10 mouse cellular contexts compared by ENCODE assay signal in genomic region chr15:97789761-97790505, GRCm38 (mm10). TPM values are rescaled to one million over a fixed set of nuclear protein-coding genes. Genes with fewer than 3 reads are reported as not detected.
DNase-seq lines count a peak whose midpoint lies in the region; ATAC-seq and TF ChIP-seq lines count a peak whose summit lies in the region.
"Had no signal": no experiment of that assay in that cellular context is flagged by ENCODE, and none has a peak within 500 bp of the region (broad histone marks: within the 10 kb centered on the region; RNA-seq: fewer than 3 reads in every experiment).

No protein-coding gene starts in this region.

- H3K27ac ChIP-seq in intestine, postnatal 0 days (ENCODE audit: low read depth, low read length): no peak overlapping the region
- no peak overlapping the region for H3K27ac ChIP-seq in intestine, embryonic 15.5 days
- H3K27ac ChIP-seq in embryonic facial prominence, embryonic 10.5 days (replicated peaks): no peak overlapping the region
- H3K27ac ChIP-seq in limb, embryonic 10.5 days: no peak overlapping the region
- H3K27ac ChIP-seq: embryonic facial prominence, embryonic 15.5 days had no signal

- WGBS in intestine, postnatal 0 days: 57% methylated on average over 20 of the region's 20 CpGs
- 60% methylated on average over 20 of the region's 20 CpGs for WGBS in intestine, embryonic 15.5 days
- WGBS in embryonic facial prominence, embryonic 10.5 days: 58% methylated on average over 20 of the region's 20 CpGs
- WGBS in limb, embryonic 10.5 days: 58% methylated on average over 20 of the region's 20 CpGs

- ATAC-seq in intestine, postnatal 0 days: no peak
- no peak for ATAC-seq in intestine, embryonic 15.5 days
- peak; percentile 48 for ATAC-seq in CD4-positive, CD25-positive, alpha-beta regulatory T cell, adult 4 months

- TF ChIP-seq CTCF in intestine, postnatal 0 days (IDR thresholded peaks at IDR 0.05; ENCODE audit: low read depth): peak; percentile 89

- H3K36me3 ChIP-seq in intestine, postnatal 0 days (ENCODE audit: control insufficient read depth, insufficient read depth): peaks cover 13% of the 10 kb centered on the region; the same call in 1 of the 2 replicates
- H3K36me3 ChIP-seq in intestine, embryonic 15.5 days: peaks cover 27% of the 10 kb centered on the region; the same call in 1 of the 2 replicates
- peaks cover 53% of the 10 kb centered on the region for H3K36me3 ChIP-seq in embryonic facial prominence, embryonic 10.5 days (replicated peaks)
- peaks cover 45% of the 10 kb centered on the region for H3K36me3 ChIP-seq in limb, embryonic 10.5 days

- H3K27me3 ChIP-seq in intestine, postnatal 0 days (replicated peaks; ENCODE audit: control insufficient read depth, insufficient read depth, low read length): no peaks in the 10 kb centered on the region
- H3K27me3 ChIP-seq in intestine, embryonic 15.5 days (replicated peaks): no peaks in the 10 kb centered on the region
- peaks cover 12% of the 10 kb centered on the region for H3K27me3 ChIP-seq in embryonic facial prominence, embryonic 10.5 days (replicated peaks; ENCODE audit: low read depth, poor library complexity, severe bottlenecking)
- peaks cover 13% of the 10 kb centered on the region for H3K27me3 ChIP-seq in limb, embryonic 10.5 days (ENCODE audit: low read depth, poor library complexity, severe bottlenecking)
- H3K27me3 ChIP-seq: embryonic facial prominence, embryonic 15.5 days; liver, embryonic 13.5 days had no signal

- no peak overlapping the region for H3K4me3 ChIP-seq in intestine, postnatal 0 days (ENCODE audit: low read depth, low read length)
- no peak overlapping the region for H3K4me3 ChIP-seq in intestine, embryonic 15.5 days (replicated peaks)
- H3K4me3 ChIP-seq in embryonic facial prominence, embryonic 10.5 days: no peak overlapping the region
- H3K4me3 ChIP-seq in limb, embryonic 10.5 days: no peak overlapping the region
- H3K4me3 ChIP-seq: embryonic facial prominence, embryonic 15.5 days; liver, embryonic 13.5 days had no signal

- H3K4me1 ChIP-seq in intestine, postnatal 0 days (replicated peaks; ENCODE audit: control insufficient read depth, insufficient read depth, low read length): no peaks in the 10 kb centered on the region
- H3K4me1 ChIP-seq in intestine, embryonic 15.5 days (replicated peaks): peaks cover 9% of the 10 kb centered on the region
- peaks cover 19% of the 10 kb centered on the region for H3K4me1 ChIP-seq in embryonic facial prominence, embryonic 10.5 days
- H3K4me1 ChIP-seq in limb, embryonic 10.5 days: peaks cover 13% of the 10 kb centered on the region

- no peaks in the 10 kb centered on the region for H3K9me3 ChIP-seq in intestine, postnatal 0 days (ENCODE audit: control insufficient read depth)
- no peaks in the 10 kb centered on the region for H3K9me3 ChIP-seq in intestine, embryonic 15.5 days
- H3K9me3 ChIP-seq in embryonic facial prominence, embryonic 10.5 days: no peaks in the 10 kb centered on the region
- H3K9me3 ChIP-seq in limb, embryonic 10.5 days (replicated peaks): no peaks in the 10 kb centered on the region
- H3K9me3 ChIP-seq: embryonic facial prominence, embryonic 15.5 days; liver, embryonic 13.5 days had no signal

- peak; percentile 80 for DNase-seq in adrenal gland, postnatal 10 days
- DNase-seq in embryonic facial prominence, embryonic 10.5 days (ENCODE audit: low spot score): peak; percentile 71
- DNase-seq in limb, embryonic 10.5 days (ENCODE audit: low spot score): peak; percentile 73
- DNase-seq in retina, postnatal 1 day: peak; percentile 80
- no peak for DNase-seq in frontal cortex, postnatal 10 days (ENCODE audit: low spot score in 2 of 2)
- DNase-seq: liver, embryonic 13.5 days had no signal

- H3K4me2 ChIP-seq in intestine, postnatal 0 days (replicated peaks; ENCODE audit: low read depth): no peak overlapping the region
- no peak overlapping the region for H3K4me2 ChIP-seq in intestine, embryonic 15.5 days (replicated peaks)
- H3K4me2 ChIP-seq: embryonic facial prominence, embryonic 15.5 days; liver, embryonic 13.5 days had no signal

- H3K9ac ChIP-seq in intestine, postnatal 0 days (ENCODE audit: low read depth, low read length): no peak overlapping the region
- H3K9ac ChIP-seq in intestine, embryonic 15.5 days: no peak overlapping the region
- H3K9ac ChIP-seq: embryonic facial prominence, embryonic 15.5 days had no signal

RNA-seq across cellular contexts. Expression of gene Slc48a1, which starts 11.6 kb away (rescaled TPM):
- polyA plus RNA-seq in intestine, postnatal 0 days (2015; fragmentation: Nextera tagmentation; extraction: Ambion mirVana): 23.1 and 24.3 TPM in 2 replicates
- polyA plus RNA-seq in intestine, embryonic 15.5 days (2015; fragmentation: Nextera tagmentation; extraction: Ambion mirVana): 23.9 and 25.1 TPM in 2 replicates
- 10 to 100 TPM; 33.9 to 37.1 TPM for polyA plus RNA-seq in CD4-positive, CD25-positive, alpha-beta regulatory T cell, adult 4 months (2017; shearing (Covaris generic))
- 10 to 100 TPM; 66.1 to 78.6 TPM for total RNA-seq in adrenal gland, postnatal 10 days (2021)
- 17.8 and 18.9 TPM in 2 replicates for polyA plus RNA-seq in embryonic facial prominence, embryonic 10.5 days (2016; fragmentation: Nextera tagmentation; extraction: Ambion mirVana)
- 17.0 and 23.5 TPM in 2 replicates for polyA plus RNA-seq in limb, embryonic 10.5 days (2016; fragmentation: Nextera tagmentation; extraction: Ambion mirVana)

RNA-seq across cellular contexts. Expression of gene Rapgef3, which starts 22.2 kb away (rescaled TPM):
- polyA plus RNA-seq in intestine, postnatal 0 days (2015; fragmentation: Nextera tagmentation; extraction: Ambion mirVana): 2.7 and 3.5 TPM in 2 replicates
- polyA plus RNA-seq in intestine, embryonic 15.5 days (2015; fragmentation: Nextera tagmentation; extraction: Ambion mirVana): 6.9 and 7.8 TPM in 2 replicates
- polyA plus RNA-seq in CD4-positive, CD25-positive, alpha-beta regulatory T cell, adult 4 months (2017; shearing (Covaris generic)): 1 to 10 TPM in 1 of 2 experiments, under 1 TPM in 1; 0.31 to 1.5 TPM
- 10 to 100 TPM; 22.1 to 24.2 TPM for total RNA-seq in adrenal gland, postnatal 10 days (2021)
- polyA plus RNA-seq in embryonic facial prominence, embryonic 10.5 days (2016; fragmentation: Nextera tagmentation; extraction: Ambion mirVana): 5.5 and 5.9 TPM in 2 replicates
- 6.4 and 6.7 TPM in 2 replicates for polyA plus RNA-seq in limb, embryonic 10.5 days (2016; fragmentation: Nextera tagmentation; extraction: Ambion mirVana)

RNA-seq across cellular contexts. Expression of gene Hdac7, which starts 54.4 kb away (rescaled TPM):
- 7.8 and 9.2 TPM in 2 replicates for polyA plus RNA-seq in intestine, postnatal 0 days (2015; fragmentation: Nextera tagmentation; extraction: Ambion mirVana)
- polyA plus RNA-seq in intestine, embryonic 15.5 days (2015; fragmentation: Nextera tagmentation; extraction: Ambion mirVana): 18.0 and 20.6 TPM in 2 replicates
- 10 to 100 TPM; 68.2 to 74.2 TPM for polyA plus RNA-seq in CD4-positive, CD25-positive, alpha-beta regulatory T cell, adult 4 months (2017; shearing (Covaris generic))
- total RNA-seq in adrenal gland, postnatal 10 days (2021): 10 to 100 TPM; 50.4 to 76.7 TPM
- polyA plus RNA-seq in embryonic facial prominence, embryonic 10.5 days (2016; fragmentation: Nextera tagmentation; extraction: Ambion mirVana): 26.6 and 30.2 TPM in 2 replicates
- 28.5 and 32.1 TPM in 2 replicates for polyA plus RNA-seq in limb, embryonic 10.5 days (2016; fragmentation: Nextera tagmentation; extraction: Ambion mirVana)

RNA-seq across cellular contexts. Expression of gene Endou, which starts 58.8 kb away (rescaled TPM):
- 0.40 and 0.42 TPM in 2 replicates for polyA plus RNA-seq in intestine, postnatal 0 days (2015; fragmentation: Nextera tagmentation; extraction: Ambion mirVana)
- polyA plus RNA-seq in intestine, embryonic 15.5 days (2015; fragmentation: Nextera tagmentation; extraction: Ambion mirVana): 0.09 and 0.21 TPM in 2 replicates
- polyA plus RNA-seq in CD4-positive, CD25-positive, alpha-beta regulatory T cell, adult 4 months (2017; shearing (Covaris generic)): under 1 TPM in 1 of 2 experiments, not detected in 1; 0.22 TPM
- 1 to 10 TPM; 1.1 to 1.2 TPM for total RNA-seq in adrenal gland, postnatal 10 days (2021)
- polyA plus RNA-seq in embryonic facial prominence, embryonic 10.5 days (2016; fragmentation: Nextera tagmentation; extraction: Ambion mirVana): 0.06 TPM in 1 of 2 replicates, not detected in the other
- polyA plus RNA-seq in limb, embryonic 10.5 days (2016; fragmentation: Nextera tagmentation; extraction: Ambion mirVana): 0.16 and 0.26 TPM in 2 replicates
- polyA plus RNA-seq: liver, embryonic 13.5 days had no signal

Comparison
In these comparisons a context has a peak if more than half of its experiments do, and no peak if none do; other contexts are left out.
1. DNase-seq: peak in adrenal gland, postnatal 10 days (single experiment), embryonic facial prominence, embryonic 10.5 days (single experiment), limb, embryonic 10.5 days (single experiment) and retina, postnatal 1 day (single experiment); none in frontal cortex, postnatal 10 days (0 of 2).